Mouse (Mus musculus) kidney, postnatal 0 days (tissue): ENCODE measurements around the gene Gm10184. TPM values are rescaled to one million over a fixed set of nuclear protein-coding genes. Genes with fewer than 3 reads are reported as not detected.
"Not testable (repeated sequence)": the region's sequence is repeated elsewhere in the genome, so short reads cannot be mapped to it uniquely, and the experiment has no call there.

Experiments used
- ATAC-seq: fragments of 200-750 bp; cut with Nextera tagmentation; replicated peaks from 2 replicates; pipeline ENCODE4 v1.8.0; 2017; ENCODE audit warnings: low read depth, moderate number of reproducible peaks, moderate TSS enrichment, moderate library complexity; ENCODE audit not compliant: low FRiP score
- DNase-seq: peaks from one replicate; pipeline ENCODE4 v3.0.0-alpha.2; 2016; ENCODE audit warnings: low spot score
- H3K27ac ChIP-seq: fragments of 300-500 bp; sonication (generic); 2 replicates; pipeline ENCODE4 v1.5.1; 2014; ENCODE audit warnings: mild to moderate bottlenecking
- H3K27me3 ChIP-seq: fragments of 300-500 bp; sonication (generic); 2 replicates; pipeline ENCODE4 v1.6.1; 2014; ENCODE audit warnings: low read length, mixed read lengths; ENCODE audit not compliant: insufficient read depth
- H3K36me3 ChIP-seq: fragments of 300-500 bp; sonication (generic); 2 replicates; pipeline ENCODE4 v1.6.1; 2014; ENCODE audit warnings: low read length, mixed read lengths; ENCODE audit not compliant: insufficient read depth
- H3K4me1 ChIP-seq: fragments of 300-500 bp; sonication (generic); replicated peaks from 2 replicates; pipeline ENCODE4 v1.6.1; 2014; ENCODE audit warnings: antibody characterized with exemption, low read length, mixed read lengths; ENCODE audit not compliant: insufficient read depth
- H3K4me2 ChIP-seq: fragments of 300-500 bp; sonication (generic); 2 replicates; pipeline ENCODE4 v1.6.1; 2014; ENCODE audit warnings: mild to moderate bottlenecking, low read length, moderate library complexity, mixed read lengths
- H3K4me3 ChIP-seq: fragments of 300-500 bp; sonication (generic); replicated peaks from 2 replicates; pipeline ENCODE4 v1.5.1; 2014; ENCODE audit warnings: low read depth, low read length
- H3K9ac ChIP-seq: fragments of 300-500 bp; sonication (generic); 2 replicates; pipeline ENCODE4 v1.6.1; 2014; ENCODE audit warnings: low read depth, low read length
- H3K9me3 ChIP-seq: fragments of 300-500 bp; sonication (generic); replicated peaks from 2 replicates; pipeline ENCODE4 v1.6.1; 2016; ENCODE audit warnings: low read length, inconsistent platforms, mixed read lengths
- CTCF ChIP-seq: IDR thresholded peaks from 2 replicates; pipeline ENCODE4 v1.5.1; 2016; ENCODE audit warnings: antibody characterized with exemption, low read depth, mild to moderate bottlenecking, moderate library complexity
- WGBS: fragments of 180-500 bp; shearing (Covaris S2); extraction: QIAGEN DNeasy Blood & Tissue Kit; methylation state at CpG from one replicate; pipeline ENCODE4 v1.1.7; 2014; 5-methylcytosine and 5-hydroxymethylcytosine counted together
- polyA plus RNA-seq: library from polyadenylated mRNA; unstranded; fragments of >200 nt; fragmentation: Nextera tagmentation; extraction: Ambion mirVana; gene quantifications from 2 replicates; pipeline ENCODE4 v1.2.1, GENCODE M21; 2015

Gm10184 gene
- polyA plus RNA-seq: 32.9 and 33.2 TPM in 2 replicates

- Histone ChIP-seq H3K4me2 (no peak within 1 kb of the TSS), H3K27me3 (no peaks in the 10 kb centered on the region), H3K36me3 (no peaks in the 10 kb centered on the region), H3K27ac (no peak within 1 kb of the TSS), H3K9me3 (no peaks in the 10 kb centered on the region), H3K9ac (no peak within 1 kb of the TSS), H3K4me1 (no peaks in the 10 kb centered on the region), H3K4me3 (no peak within 1 kb of the TSS)
- ATAC-seq (no peak), DNase-seq (no peak)
- 85% methylated on average over 6 of the region's 6 CpGs for WGBS
- no peak for TF ChIP-seq CTCF
Measured at GRCm38 (mm10) chr17:89910349-89910748, at the start of gene Gm10184. TSS of gene Gm10184 (minus strand) at chr17:89910449.

GRCm38 (mm10) chr17:89933950-89934349, 23.7 kb upstream of the Gm10184 start:
- no peak for ATAC-seq
- DNase-seq: no peak
- Histone ChIP-seq H3K36me3 (no peaks in the 10 kb centered on the region), H3K9me3 (no peaks in the 10 kb centered on the region), H3K4me3 (no peak overlapping the region), H3K4me1 (no peaks in the 10 kb centered on the region), H3K9ac (no peak overlapping the region), H3K27ac (no peak overlapping the region), H3K4me2 (no peak overlapping the region), H3K27me3 (no peaks in the 10 kb centered on the region)
- 69% methylated on average over 2 of the region's 2 CpGs for WGBS
- TF ChIP-seq CTCF: no peak

GRCm38 (mm10) chr17:89907686-89908085, 2.6 kb downstream of the Gm10184 start:
- no peak for ATAC-seq
- no peaks in the 10 kb centered on the region for H3K9me3 ChIP-seq
- H3K4me1 ChIP-seq: no peaks in the 10 kb centered on the region
- H3K4me3 ChIP-seq: no peak overlapping the region
- no peak for DNase-seq
- no peak overlapping the region for H3K27ac ChIP-seq
- no peaks in the 10 kb centered on the region for H3K36me3 ChIP-seq
- TF ChIP-seq CTCF: no peak
- H3K9ac ChIP-seq: no peak overlapping the region
- H3K27me3 ChIP-seq: no peaks in the 10 kb centered on the region
- no peak overlapping the region for H3K4me2 ChIP-seq

GRCm38 (mm10) chr17:89904701-89905100, 5.5 kb downstream of the Gm10184 start:
- H3K4me1 ChIP-seq, H3K4me3 ChIP-seq, H3K27ac ChIP-seq, ATAC-seq, H3K27me3 ChIP-seq, DNase-seq, H3K9me3 ChIP-seq, H3K9ac ChIP-seq, H3K4me2 ChIP-seq, H3K36me3 ChIP-seq: not testable (repeated sequence)
- WGBS: 92% methylated on average over 5 of the region's 5 CpGs

- Histone ChIP-seq H3K9me3 (no peaks in the 10 kb centered on the region), H3K4me1 (no peaks in the 10 kb centered on the region), H3K27ac (no peak overlapping the region), H3K4me3 (no peak overlapping the region), H3K27me3 (no peaks in the 10 kb centered on the region), H3K4me2 (no peak overlapping the region), H3K9ac (no peak overlapping the region), H3K36me3 (no peaks in the 10 kb centered on the region)
- DNase-seq (no peak), ATAC-seq (no peak)
- TF ChIP-seq CTCF: no peak
- WGBS: 88% methylated on average over 1 of the region's 1 CpGs
Measured at GRCm38 (mm10) chr17:89902767-89903166, 7.5 kb downstream of the Gm10184 start.

- TF ChIP-seq CTCF: no peak
- Histone ChIP-seq H3K36me3 (no peaks in the 10 kb centered on the region), H3K9me3 (no peaks in the 10 kb centered on the region), H3K9ac (no peak overlapping the region), H3K4me2 (no peak overlapping the region), H3K27ac (no peak overlapping the region), H3K4me1 (no peaks in the 10 kb centered on the region), H3K27me3 (no peaks in the 10 kb centered on the region), H3K4me3 (no peak overlapping the region)
- ATAC-seq (no peak), DNase-seq (no peak)
- WGBS: 58% methylated on average over 7 of the region's 7 CpGs
Measured at GRCm38 (mm10) chr17:89900610-89901009, 9.6 kb downstream of the Gm10184 start.

- H3K9me3 ChIP-seq: no peaks in the 10 kb centered on the region
- H3K4me2 ChIP-seq: no peak overlapping the region
- H3K27me3 ChIP-seq: no peaks in the 10 kb centered on the region
- no peak overlapping the region for H3K9ac ChIP-seq
- no peaks in the 10 kb centered on the region for H3K4me1 ChIP-seq
- no peaks in the 10 kb centered on the region for H3K36me3 ChIP-seq
- no peak for ATAC-seq
- DNase-seq: no peak
- H3K27ac ChIP-seq: no peak overlapping the region
- 65% methylated on average over 3 of the region's 3 CpGs for WGBS
- no peak for TF ChIP-seq CTCF
- no peak overlapping the region for H3K4me3 ChIP-seq
Measured at GRCm38 (mm10) chr17:89899813-89900212, 10.4 kb downstream of the Gm10184 start.
